Comparison of ENCODE assay signal across 8 mouse cellular contexts in genomic region chrX:36816953-36817441, GRCm38 (mm10). TPM values are rescaled to one million over a fixed set of nuclear protein-coding genes. Genes with fewer than 3 reads are reported as not detected.
DNase-seq lines count a peak whose midpoint lies in the region; ATAC-seq lines count a peak whose summit lies in the region.

No protein-coding gene starts in this region.

- WGBS in hindbrain, embryonic 12.5 days = 14% methylated on average over 10 of the region's 10 CpGs
- 13% methylated on average over 10 of the region's 10 CpGs for WGBS in liver, embryonic 15.5 days (ENCODE audit: insufficient replicate concordance)
- WGBS in stomach, embryonic 16.5 days = 12% methylated on average over 10 of the region's 10 CpGs

- peak overlapping the region; percentile 42 for H3K4me2 ChIP-seq in hindbrain, embryonic 12.5 days (replicated peaks)
- peak overlapping the region; percentile 56 for H3K4me2 ChIP-seq in liver, embryonic 15.5 days
- peak overlapping the region; percentile 46 for H3K4me2 ChIP-seq in stomach, embryonic 16.5 days (ENCODE audit: low read depth, low read length)

- H3K9ac ChIP-seq in hindbrain, embryonic 12.5 days = peak overlapping the region; percentile 49; the same call in 1 of the 2 replicates
- no peak overlapping the region for H3K9ac ChIP-seq in liver, embryonic 15.5 days
- H3K9ac ChIP-seq in stomach, embryonic 16.5 days (ENCODE audit: low read length) = peak overlapping the region; percentile 54

- H3K9me3 ChIP-seq in hindbrain, embryonic 12.5 days (replicated peaks) = no peaks in the 10 kb centered on the region
- no peaks in the 10 kb centered on the region for H3K9me3 ChIP-seq in liver, embryonic 15.5 days (replicated peaks)
- H3K9me3 ChIP-seq in stomach, embryonic 16.5 days (replicated peaks; ENCODE audit: control insufficient read depth, low read length) = no peaks in the 10 kb centered on the region

- peak; percentile 89 for ATAC-seq in hindbrain, embryonic 12.5 days (ENCODE audit: low FRiP score)
- peak; percentile 42; the same call in 1 of the 2 replicates for ATAC-seq in liver, embryonic 15.5 days (ENCODE audit: insufficient read depth)
- ATAC-seq in stomach, embryonic 16.5 days (ENCODE audit: insufficient read depth, low FRiP score) = peak; percentile 71

- peak overlapping the region; percentile 89 for H3K27ac ChIP-seq in hindbrain, embryonic 12.5 days
- H3K27ac ChIP-seq in liver, embryonic 15.5 days (replicated peaks) = peak overlapping the region; percentile 9; the same call in 1 of the 2 replicates
- peak overlapping the region; percentile 83 for H3K27ac ChIP-seq in stomach, embryonic 16.5 days (ENCODE audit: low read length)

- peaks cover 3% of the 10 kb centered on the region; the same call in 1 of the 2 replicates for H3K4me1 ChIP-seq in hindbrain, embryonic 12.5 days
- H3K4me1 ChIP-seq in liver, embryonic 15.5 days (replicated peaks) = peaks cover 11% of the 10 kb centered on the region
- H3K4me1 ChIP-seq in stomach, embryonic 16.5 days (ENCODE audit: control insufficient read depth, insufficient read depth, low read length) = no peaks in the 10 kb centered on the region; the same call in 1 of the 2 replicates

- no peaks in the 10 kb centered on the region for H3K36me3 ChIP-seq in hindbrain, embryonic 12.5 days
- no peaks in the 10 kb centered on the region for H3K36me3 ChIP-seq in liver, embryonic 15.5 days (replicated peaks)
- H3K36me3 ChIP-seq in stomach, embryonic 16.5 days (ENCODE audit: control insufficient read depth, insufficient read depth, low read length) = no peaks in the 10 kb centered on the region

- DNase-seq in cerebellum, postnatal 10 days = peak; percentile 73
- no peak for DNase-seq in cerebellum, adult 11 months
- DNase-seq in MN1 (ENCODE audit: low spot score) = peak; percentile 22
- DNase-seq in adrenal gland, adult 18-20 months (ENCODE audit: low spot score in 2 of 2) = no peak
- no peak for DNase-seq in adrenal gland, postnatal 4 days (ENCODE audit: low spot score in 2 of 2)

- no peaks in the 10 kb centered on the region for H3K27me3 ChIP-seq in hindbrain, embryonic 12.5 days
- no peaks in the 10 kb centered on the region for H3K27me3 ChIP-seq in liver, embryonic 15.5 days
- no peaks in the 10 kb centered on the region for H3K27me3 ChIP-seq in stomach, embryonic 16.5 days (ENCODE audit: control insufficient read depth, insufficient read depth, low read length)

- H3K4me3 ChIP-seq in hindbrain, embryonic 12.5 days = 0 out of 2 replicates have a peak overlapping the region, but pooled peaks have one; percentile 7
- peak overlapping the region; percentile 26 for H3K4me3 ChIP-seq in liver, embryonic 15.5 days (replicated peaks)
- peak overlapping the region; percentile 26 for H3K4me3 ChIP-seq in stomach, embryonic 16.5 days (replicated peaks; ENCODE audit: low read length)

RNA-seq across cellular contexts. Expression of gene Slc25a5, which starts 21.5 kb away (rescaled TPM):
- polyA plus RNA-seq in hindbrain, embryonic 12.5 days (2016; fragmentation: Nextera tagmentation; extraction: Ambion mirVana) = 537 and 566 TPM in 2 replicates
- 409 and 433 TPM in 2 replicates for polyA plus RNA-seq in liver, embryonic 15.5 days (2015; fragmentation: Nextera tagmentation; extraction: Ambion mirVana)
- 691 and 733 TPM in 2 replicates for polyA plus RNA-seq in stomach, embryonic 16.5 days (2015; fragmentation: Nextera tagmentation; extraction: Ambion mirVana)
- 100 to 1,000 TPM; 441 to 551 TPM for total RNA-seq in adrenal gland, adult 18-20 months (2021)
- total RNA-seq in adrenal gland, postnatal 4 days (2021) = 100 to 1,000 TPM; 427 to 429 TPM

RNA-seq across cellular contexts. Expression of gene Ube2a, which starts 56.7 kb away (rescaled TPM):
- 109 and 111 TPM in 2 replicates for polyA plus RNA-seq in hindbrain, embryonic 12.5 days (2016; fragmentation: Nextera tagmentation; extraction: Ambion mirVana)
- 64.3 and 74.0 TPM in 2 replicates for polyA plus RNA-seq in liver, embryonic 15.5 days (2015; fragmentation: Nextera tagmentation; extraction: Ambion mirVana)
- 105 and 107 TPM in 2 replicates for polyA plus RNA-seq in stomach, embryonic 16.5 days (2015; fragmentation: Nextera tagmentation; extraction: Ambion mirVana)
- 10 to 100 TPM; 57.3 to 74.1 TPM for total RNA-seq in adrenal gland, adult 18-20 months (2021)
- 10 to 100 TPM; 47.9 to 52.3 TPM for total RNA-seq in adrenal gland, postnatal 4 days (2021)

RNA-seq across cellular contexts. Expression of gene C330007P06Rik, which starts 56.9 kb away (rescaled TPM):
- 30.5 and 32.0 TPM in 2 replicates for polyA plus RNA-seq in hindbrain, embryonic 12.5 days (2016; fragmentation: Nextera tagmentation; extraction: Ambion mirVana)
- 12.6 and 13.6 TPM in 2 replicates for polyA plus RNA-seq in liver, embryonic 15.5 days (2015; fragmentation: Nextera tagmentation; extraction: Ambion mirVana)
- 30.3 and 31.3 TPM in 2 replicates for polyA plus RNA-seq in stomach, embryonic 16.5 days (2015; fragmentation: Nextera tagmentation; extraction: Ambion mirVana)
- total RNA-seq in adrenal gland, adult 18-20 months (2021) = 10 to 100 TPM; 48.6 to 50.9 TPM
- total RNA-seq in adrenal gland, postnatal 4 days (2021) = 10 to 100 TPM; 39.2 to 41.0 TPM

Comparison
In these comparisons a context has a peak if more than half of its experiments do, and no peak if none do; other contexts are left out.
1. DNase-seq: peak in cerebellum, postnatal 10 days (2 of 2) and MN1 (single experiment); none in cerebellum, adult 11 months (single experiment), adrenal gland, adult 18-20 months (0 of 2) and adrenal gland, postnatal 4 days (0 of 2).
2. H3K27ac ChIP-seq: peak in every context shown above with its lines; median percentile 89 in hindbrain, embryonic 12.5 days; 83 in stomach, embryonic 16.5 days; 9 in liver, embryonic 15.5 days.
3. Peak in every context shown above with its lines, with median percentiles within 50 percentile points of each other: ATAC-seq, H3K4me2 ChIP-seq and H3K4me3 ChIP-seq.